Mouse (Mus musculus): Measurements from ENCODE around the gene Hk2.

DNA sequence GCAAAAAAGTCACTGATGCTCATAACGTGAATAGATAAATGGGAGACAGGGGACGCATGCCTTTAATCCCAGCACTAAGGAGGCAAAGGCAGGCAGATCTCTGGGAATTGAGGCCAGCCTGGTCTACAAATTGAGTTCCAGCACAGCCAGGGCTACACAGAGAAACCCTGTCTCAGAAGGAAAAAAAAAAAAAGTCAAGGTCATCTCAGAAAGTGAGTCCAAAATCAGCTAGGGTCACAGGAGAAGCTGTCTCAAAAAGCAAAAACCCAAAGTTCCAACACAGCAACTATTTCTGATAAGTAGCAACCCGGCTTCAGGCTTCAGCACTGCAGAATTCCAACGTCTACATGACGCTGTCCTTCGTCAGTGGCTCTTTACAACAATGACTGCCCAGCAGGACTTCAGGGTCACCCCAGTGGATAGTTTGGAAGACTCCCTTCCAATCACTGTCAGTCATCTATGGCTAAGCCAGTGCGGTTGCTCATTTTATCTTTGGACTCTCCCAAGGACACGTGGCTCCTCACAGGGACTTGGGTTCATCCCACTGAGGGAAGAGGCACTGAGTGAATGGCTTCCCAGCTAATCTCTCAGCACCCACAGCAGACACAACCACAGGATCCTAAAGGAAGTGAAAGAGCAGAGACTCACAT lies 33.3 kb downstream of the Hk2 start:
- TF ChIP-seq MAFK (IDR thresholded peaks at IDR 0.05; ENCODE audit: insufficient read depth, low read depth, low read length) (no peak), CHD2 (IDR thresholded peaks at IDR 0.05; ENCODE audit: low read depth, low read length) (no peak), HCFC1 (IDR thresholded peaks at IDR 0.05; ENCODE audit: borderline replicate concordance, insufficient read depth, low read length) (no peak), ZNF384 (IDR thresholded peaks at IDR 0.05; ENCODE audit: low read depth, low read length) (no peak)

All from ES-E14 (cell line).